Mouse (Mus musculus): ENCODE results near the gene Pcgf1. TPM values are rescaled to one million over a fixed set of nuclear protein-coding genes. Genes with fewer than 3 reads are reported as not detected.

Gene Pcgf1
- total RNA-seq, 2 experiments from 2014 or later: 33.7 to 37.9 TPM

DNA sequence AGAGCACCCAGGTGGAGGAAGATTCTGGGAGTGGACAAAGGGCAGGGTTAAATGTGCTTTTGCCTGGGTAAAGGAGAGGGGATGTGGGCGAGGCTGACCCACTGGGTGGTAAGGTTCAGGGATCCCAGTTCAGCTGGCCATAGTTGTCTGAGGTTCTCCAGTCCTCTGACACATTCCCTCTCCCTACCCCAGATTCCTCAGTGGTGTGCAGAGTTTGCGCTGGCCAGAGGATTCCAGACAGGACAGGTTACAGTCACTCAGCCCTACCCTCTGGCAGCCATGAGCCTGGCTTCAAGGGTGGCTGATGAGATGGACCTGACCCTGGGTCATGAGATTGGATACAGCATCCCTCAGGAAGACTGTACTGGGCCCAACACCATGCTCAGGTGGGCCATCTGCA lies 18.9 kb upstream of the Pcgf1 start:
- no peak for DNase-seq (ENCODE audit: low spot score in 2 of 2)

DNA sequence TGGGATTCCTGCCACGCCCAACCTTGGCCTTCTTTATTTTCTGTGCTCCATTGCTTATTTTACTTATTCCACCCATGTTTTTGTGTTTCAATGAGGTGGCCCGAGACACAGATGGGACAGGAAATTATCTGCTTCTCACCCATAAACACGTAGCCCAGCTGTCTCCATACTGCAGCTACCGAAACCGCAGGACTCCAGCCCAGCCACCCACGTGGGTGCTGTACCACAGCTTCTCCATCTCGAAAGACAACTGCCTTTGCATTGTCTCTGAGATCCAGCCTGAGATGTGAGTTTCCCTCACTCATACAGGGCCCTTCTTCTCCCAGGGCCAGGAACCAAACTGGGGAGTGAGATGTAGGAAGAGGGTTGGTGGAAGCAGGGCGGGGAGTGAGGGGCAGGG lies 11.7 kb upstream of the Pcgf1 start:
- DNase-seq (ENCODE audit: low spot score in 2 of 2): no peak

DNA sequence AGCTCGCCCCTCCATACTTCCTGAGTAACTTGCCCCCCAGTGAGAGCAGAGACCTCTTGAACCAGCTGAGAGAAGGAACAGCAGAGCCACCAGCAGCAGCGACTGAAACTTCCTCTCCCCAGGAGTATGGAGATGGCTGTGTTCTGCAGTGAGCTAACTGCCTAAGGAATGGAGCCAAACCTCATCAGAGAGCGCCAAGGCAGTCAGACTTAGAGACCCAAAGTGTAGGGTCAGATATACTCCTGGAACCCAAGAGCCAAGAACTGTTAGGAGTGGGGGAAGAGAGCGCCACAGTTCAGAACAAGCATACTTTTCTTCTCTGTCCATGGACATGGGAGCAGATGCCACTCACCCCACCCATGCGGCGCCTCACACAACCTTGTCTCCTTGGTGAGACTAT lies 11.2 kb upstream of the Pcgf1 start:
- no peak for DNase-seq (ENCODE audit: low spot score in 2 of 2)

DNA sequence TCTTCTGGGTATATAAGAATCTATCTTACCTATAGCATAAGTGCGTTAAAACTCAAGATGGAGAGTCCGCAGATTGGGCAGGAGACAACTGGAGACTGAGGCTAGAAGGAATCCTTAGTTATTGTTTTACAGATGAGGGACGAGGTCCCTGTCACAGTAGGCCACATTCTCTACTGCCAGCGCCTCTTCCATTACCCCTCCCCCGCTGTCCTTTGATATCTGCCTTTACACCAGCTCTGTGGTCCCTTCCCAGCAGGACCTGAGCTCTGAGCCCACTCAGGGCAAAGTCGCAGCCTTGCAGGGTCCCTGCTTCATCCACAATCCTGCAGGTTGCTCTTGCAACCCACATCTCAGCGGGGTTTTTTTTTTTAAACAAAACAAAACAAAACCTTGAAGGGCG lies 9.4 kb upstream of the Pcgf1 start:
- no peak for DNase-seq (ENCODE audit: low spot score in 2 of 2)

DNA sequence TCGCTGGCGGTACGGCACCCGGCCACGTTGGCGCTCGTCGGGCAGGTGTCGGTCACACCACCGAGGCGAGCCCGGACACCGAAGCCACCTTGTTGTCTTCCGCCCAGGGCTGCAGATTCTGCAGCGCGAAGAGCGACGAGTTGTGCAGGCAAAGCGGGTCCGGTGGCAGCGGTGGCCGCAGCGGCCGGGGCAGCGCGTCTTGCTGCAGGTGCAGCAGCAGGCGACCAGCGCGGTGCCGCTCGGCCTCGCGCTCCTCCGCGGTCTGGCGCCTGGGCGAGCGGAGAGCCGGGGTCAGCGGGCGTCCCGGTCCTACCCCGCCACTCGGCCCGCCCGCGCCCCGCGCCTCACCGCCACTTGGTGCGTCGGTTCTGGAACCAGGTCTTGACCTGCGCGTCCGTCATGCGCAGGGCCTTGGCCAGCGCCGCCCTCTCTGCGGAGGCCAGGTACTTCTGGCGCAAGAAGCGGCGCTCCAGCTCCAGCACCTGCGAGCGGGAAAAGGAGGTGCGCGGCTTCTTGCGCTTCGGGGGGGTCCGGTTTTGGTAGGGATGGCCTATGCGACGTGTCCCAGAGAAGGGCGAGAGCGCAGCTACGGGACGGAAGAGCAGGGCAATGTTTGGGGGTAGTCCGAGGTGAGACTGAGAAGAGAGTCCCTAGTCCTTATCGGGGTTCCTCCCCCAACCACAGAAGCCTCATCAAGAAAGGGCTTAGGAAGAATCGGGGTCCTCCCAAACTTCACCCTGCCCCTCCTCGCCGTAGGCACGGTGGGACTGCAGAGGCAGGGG lies 8.8 kb upstream of the Pcgf1 start:
- DNase-seq (ENCODE audit: low spot score in 2 of 2): no peak

DNA sequence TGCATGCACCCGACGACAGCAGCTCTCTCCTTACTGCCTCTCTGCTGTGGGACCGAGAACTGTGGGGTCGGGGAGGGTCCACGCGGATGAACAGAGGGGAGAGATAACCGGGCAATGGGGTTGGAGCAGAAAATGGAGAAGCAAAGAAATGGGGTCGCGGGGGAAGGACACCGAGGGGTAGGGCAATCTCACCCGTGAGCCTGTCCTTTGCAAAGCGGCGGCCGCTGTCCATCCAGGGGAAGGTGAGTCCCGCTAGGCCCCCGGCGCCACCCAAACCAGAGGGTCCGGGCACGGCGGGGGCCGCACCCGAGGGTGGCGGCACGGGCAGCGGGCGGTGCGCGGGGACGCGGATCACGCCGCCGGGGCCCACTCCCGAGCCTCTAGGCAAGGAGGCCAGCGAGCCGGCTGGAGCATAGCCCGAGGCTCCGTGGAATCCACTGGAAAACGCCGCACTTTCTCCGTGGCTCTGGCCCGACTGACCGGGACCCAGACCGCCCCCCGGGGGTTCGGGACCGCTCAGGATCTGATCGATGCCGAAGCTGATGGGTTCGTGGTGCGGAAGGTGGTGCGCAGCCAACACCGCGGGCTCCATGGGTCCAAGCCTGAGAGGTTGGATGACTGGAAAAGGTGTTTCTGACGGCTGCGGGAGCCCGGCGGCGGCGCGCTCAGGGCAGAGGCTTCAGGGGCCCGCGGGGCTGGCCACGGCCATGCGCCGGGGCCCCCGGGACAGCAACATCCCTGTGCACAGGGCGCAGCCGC lies 8.0 kb upstream of the Pcgf1 start:
- DNase-seq (ENCODE audit: low spot score in 2 of 2): no peak

DNA sequence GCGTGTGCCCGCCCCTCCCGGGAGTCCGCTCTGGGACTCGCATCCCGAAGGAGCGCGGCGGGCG lies 7.6 kb upstream of the Pcgf1 start, which contains the start of gene Tlx2:
Gene Tlx2 (minus strand): TSS at position 47 of the 64 bp plus-strand sequence.
- no peak for DNase-seq (ENCODE audit: low spot score in 2 of 2)

DNA sequence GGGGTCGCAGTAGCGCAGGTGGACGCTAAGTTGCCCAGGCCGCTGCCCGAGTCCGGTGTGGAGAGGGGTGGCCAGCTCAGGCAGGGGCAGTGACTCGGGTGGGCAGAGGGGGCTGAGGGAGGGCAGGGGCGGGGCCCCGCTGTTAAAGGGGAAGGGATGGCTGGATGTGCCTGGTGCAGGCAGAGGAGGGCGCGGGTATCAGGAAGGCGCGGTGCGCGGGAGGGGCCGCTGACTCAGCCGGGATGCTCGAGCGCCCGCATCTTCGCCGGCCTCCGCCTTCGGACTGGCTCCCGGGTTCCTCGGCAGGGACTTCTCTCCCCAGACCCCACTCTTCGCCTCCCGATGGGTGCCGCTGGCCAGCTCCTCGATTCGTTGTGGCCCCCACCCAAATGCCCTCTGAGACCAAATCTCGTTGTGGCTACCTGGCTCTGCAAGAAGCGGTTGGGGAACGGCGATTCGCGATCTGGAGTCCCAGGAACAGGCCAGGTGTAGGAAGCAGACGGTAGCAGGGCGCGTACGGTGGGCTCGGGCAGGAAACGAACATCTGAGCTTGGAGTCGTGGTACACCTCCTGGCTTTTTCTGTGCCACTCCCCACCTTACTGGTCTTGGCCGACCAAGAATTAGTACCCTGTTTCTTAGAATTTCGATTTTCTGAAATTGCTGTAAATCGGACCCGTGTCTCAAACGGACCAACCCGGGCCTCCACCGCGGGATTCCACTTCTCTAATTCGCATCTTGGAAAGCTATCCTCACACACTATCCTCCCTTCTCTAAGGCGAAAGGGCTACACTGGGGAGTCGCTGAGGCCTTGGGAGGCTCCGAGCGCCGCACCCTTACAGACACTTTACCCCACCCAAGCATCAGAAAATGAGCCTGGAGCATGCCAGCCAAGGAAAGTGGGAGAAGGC lies 7.1 kb upstream of the Pcgf1 start:
- DNase-seq (ENCODE audit: low spot score in 2 of 2): peak in 1 of 2 experiments; percentile 25

DNA sequence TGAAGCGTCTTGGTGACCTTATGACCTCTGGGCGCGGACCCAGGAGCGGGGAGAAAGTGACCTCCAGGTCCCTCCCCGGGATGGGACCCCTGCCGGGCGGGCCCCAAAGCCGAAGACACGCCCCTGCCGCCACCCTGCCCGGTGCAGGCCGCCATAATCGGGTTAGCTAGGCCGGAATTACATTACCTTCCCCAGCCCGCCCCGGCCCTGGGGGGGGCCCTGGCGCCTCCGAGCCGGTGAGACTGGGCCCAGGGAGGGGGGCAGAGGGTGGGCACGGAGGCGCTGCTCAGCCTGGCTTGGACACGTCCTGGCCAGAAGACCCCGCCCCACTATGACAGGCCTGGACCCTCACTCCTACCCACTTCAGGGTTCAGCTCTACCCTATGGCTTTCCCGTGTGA lies 6.4 kb upstream of the Pcgf1 start:
- no peak for DNase-seq (ENCODE audit: low spot score in 2 of 2)

DNA sequence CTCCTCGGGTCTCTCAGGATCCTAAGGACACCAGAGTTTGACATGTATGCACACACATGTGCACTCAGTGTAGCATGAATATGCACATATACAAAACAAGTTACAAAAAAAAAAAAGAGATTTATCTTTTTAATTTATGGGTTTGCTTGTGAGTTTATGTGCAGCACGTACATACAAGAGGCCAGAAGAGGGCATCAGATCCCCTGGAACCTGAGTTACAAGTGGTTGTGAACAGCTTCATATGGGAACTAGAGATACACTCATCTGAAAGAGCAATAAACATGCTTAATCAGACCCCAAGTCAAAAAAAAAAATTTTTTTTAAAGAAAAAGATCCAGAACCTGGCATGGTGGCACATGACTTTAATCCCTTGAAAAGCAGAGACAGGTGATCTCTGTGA lies 2.7 kb upstream of the Pcgf1 start:
- no peak for DNase-seq (ENCODE audit: low spot score in 2 of 2)

DNA sequence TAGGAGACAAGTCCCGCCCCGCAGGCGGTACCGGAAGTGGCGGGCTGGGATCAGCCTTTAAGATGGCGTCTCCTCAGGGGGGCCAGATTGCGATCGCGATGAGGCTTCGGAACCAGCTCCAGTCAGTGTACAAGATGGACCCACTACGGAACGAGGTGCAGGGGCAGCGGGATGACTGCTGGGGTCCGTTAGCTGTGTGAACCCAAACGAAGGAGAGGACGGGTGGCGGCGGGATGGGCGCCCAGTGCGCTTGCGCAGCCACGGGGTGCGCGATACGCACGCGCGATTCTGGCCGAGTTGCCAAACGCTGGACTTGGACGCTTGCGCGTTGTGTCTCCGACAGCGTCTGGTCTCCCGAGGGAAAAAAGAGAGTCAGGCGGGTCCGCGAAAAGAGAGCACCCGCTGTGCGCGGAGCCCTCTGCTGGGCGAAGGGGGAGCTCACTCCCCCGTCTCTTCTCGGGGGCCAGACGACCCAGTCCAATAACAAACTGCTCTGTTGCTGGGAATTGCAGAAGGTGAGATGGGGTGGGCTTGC lies 722 bp downstream of the Pcgf1 start:
- DNase-seq (ENCODE audit: low spot score in 2 of 2): peak; percentile 97 to 99

DNA sequence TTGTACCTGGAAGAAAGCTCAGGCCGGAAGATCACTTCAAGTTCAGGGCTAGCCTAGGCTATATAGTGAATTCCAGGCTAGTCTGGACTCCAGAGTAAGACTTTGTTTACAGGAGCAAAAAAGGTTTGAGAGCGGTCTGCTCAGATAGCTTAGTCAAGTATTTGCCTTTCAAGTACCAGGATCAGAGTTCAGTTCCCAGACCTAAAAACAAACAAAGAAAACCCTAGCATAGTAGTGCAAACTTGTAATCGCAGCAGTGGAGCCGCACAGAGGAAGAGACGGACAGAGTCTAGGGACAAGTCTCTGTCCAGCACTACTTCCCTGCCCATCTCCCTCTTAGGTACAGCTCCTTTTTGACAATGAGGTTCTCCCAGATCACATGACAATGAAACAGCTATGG lies 2.5 kb downstream of the Pcgf1 start:
- DNase-seq (ENCODE audit: low spot score in 2 of 2): no peak

DNA sequence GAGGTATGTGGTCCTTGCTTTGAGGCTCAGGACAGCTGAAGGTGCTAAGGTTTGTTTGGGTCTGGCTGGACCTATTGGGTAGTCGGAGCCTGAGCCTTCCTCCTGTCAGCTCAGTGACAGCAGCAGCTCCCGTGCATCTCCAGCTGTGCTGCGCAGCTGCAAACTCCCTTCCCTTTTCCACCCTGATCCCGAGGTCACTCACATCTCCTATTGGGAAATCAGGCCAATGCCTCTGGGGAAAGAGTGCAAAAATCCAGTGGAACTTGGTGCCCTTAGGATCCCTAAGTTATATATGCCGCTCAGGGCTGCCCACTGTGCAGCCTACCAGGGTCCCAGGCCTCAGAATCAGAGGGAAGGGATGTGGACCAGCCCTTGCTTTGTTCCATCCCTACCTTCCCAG lies 5.8 kb downstream of the Pcgf1 start:
- no peak for DNase-seq (ENCODE audit: low spot score in 2 of 2)

DNA sequence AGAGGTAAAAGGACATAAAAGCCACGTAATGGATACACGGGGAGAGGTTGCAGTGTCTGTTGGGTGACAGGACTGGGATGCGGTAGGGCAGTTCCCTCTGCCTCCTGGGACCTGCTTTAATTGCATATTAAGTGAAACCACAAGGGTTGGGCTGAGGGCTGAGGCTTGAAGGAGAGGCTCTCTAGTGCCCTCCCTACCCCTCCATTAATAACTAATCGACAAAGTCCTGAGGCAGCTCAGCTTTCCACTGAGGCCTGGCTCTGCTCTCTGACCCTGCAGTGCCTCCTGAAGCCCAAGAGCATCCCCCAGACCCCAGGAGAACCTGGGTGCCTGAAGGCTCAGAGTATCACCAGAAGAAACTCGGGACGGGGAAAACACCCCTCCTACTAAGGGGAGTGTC lies 6.8 kb downstream of the Pcgf1 start:
- DNase-seq (ENCODE audit: low spot score in 2 of 2): no peak

DNA sequence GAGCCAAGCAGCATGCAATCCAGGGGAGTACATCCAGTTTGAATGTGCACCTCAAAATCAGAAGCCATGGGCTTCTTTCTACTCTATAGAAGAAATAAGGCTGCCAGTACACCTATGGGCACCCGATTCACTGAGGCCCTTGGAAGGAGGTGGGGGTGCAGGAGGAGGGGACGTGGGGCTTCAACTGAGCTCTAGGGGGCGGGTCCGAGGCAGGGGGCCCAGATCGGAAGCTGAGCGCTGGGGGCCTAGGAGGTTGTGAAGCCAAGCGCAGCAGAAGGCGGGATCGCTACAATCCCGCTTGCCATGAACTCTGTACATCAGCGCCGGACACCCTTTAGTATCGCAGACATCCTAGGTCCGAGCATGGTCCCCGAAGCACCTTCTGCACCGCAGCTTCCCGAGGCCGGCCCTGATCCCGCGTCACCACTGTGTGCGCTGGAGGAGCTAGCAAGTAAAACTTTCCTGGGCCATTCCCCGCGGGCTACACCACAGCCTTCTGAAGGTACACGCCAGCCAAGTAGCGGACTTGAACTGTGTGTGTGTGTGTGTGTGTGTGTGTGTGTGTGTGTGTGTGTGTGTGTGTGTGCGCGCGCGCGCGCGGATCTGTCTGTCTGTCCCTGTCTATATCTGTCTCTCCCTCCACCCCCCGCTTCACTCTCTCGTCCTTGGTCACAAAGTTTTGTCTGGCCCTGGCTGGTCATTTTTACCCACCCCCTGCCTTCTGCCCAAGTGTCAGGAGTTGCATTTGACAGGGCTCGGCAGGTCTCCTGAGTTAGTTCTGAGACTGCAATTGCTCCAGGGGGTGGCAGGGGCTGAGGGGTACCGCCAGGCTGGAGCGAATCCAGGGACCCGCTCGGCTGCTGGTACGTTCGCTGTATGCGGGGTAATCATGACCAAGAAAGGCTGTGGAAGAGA lies 8.7 kb downstream of the Pcgf1 start, which contains the start of gene Lbx2:
Gene Lbx2 (plus strand): TSS at position 247 of the 915 bp plus-strand sequence.
- DNase-seq (ENCODE audit: low spot score in 2 of 2): no peak

DNA sequence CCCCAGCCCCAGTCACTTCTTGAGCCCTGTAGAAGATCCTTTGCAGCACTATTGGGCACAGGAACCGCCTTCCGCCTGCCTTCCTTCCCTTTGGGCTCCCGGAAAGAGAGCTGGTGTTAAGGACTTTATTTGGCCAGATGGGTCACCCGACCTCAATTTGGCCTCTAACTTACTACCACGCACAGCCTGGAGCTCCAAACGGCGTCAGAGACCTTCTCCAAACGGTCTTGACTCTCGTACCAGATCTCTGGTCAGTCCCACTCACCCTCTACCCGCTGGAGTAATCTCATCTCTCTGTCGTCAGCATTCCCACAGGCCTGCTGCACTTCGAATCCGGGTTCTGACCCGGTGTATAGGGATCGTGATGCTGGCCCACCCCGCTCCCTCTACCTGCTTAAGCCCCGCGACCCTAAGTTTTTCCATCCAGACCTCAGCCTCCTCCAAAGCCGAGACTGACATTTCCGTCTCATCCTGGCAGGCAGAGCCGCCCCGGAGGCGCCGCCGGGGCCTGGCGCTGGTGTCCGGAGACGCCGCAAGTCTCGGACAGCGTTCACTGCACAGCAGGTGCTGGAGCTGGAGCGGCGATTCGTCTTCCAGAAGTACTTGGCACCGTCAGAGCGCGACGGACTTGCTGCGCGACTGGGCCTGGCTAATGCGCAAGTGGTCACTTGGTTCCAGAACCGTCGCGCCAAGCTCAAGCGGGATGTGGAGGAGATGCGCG lies 9.7 kb downstream of the Pcgf1 start:
- DNase-seq (ENCODE audit: low spot score in 2 of 2): no peak

DNA sequence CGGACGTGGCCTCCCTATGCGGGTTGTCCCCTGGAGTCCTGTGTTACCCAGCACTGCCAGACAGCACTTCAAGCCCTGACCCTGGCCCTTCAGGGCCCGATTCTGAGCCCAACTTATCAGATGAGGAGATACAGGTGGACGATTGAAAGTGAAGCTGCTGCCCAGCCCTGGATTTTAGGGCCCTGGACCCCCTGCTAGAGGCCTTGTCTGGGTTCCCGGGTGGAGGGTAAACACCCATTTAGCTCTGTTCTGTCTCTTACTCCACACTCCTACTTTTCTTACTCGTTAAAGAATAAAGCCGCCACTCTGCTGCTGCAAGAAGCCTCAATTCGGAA lies 10.2 kb downstream of the Pcgf1 start:
- DNase-seq (ENCODE audit: low spot score in 2 of 2): no peak

DNA sequence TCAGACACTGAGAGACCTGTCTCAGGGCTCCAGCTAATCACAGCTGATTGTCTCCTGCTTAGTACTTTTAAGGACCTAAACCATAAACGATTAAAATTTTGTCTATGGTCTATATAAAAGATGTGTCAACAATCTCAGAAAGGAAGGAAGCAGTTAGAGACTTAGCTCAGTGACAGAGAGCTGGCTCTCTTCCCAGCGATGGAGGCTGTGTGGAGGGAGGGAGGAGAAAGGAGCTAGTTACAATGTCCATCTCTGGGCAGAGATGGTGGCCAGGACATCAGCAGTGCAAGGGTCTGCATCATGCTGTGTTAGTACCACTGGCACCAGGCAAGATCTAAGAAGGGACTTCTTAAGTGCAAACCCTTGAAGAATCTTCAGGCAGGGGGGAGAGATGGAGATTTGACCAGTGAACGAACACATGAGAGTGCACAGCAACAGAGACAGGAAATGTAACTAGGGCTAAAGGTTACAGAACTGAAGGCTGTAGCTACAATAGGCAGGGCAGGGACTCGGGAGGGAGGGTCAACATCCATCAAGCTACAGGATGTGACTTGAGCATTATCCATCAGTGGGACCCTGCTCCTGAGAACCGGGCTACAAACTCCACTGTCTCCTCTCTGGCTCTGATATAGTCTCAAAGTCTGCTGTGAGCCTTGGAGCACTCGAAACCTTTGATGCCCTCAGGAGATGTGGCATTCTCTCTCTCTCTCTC lies 14.9 kb downstream of the Pcgf1 start:
- DNase-seq (ENCODE audit: low spot score in 2 of 2): no peak

DNA sequence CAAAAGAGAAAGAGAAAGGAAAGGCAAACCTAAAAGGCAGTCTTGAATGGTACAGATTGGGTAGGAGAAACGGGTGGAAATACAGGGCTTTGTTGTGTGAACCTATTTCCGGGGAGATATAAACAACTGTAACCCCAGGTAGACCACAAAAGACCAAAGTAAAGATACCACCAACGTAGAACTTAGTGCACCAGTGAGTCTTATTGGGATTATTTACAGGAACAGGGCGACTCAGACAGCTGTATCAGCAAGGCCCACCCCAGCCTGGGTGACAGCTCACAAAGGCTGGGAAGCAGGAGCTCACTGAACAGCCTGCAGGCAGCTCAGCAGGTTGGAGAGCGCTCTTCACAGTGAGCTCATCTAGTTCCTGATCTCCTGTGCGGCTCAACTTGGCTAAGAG lies 18.3 kb downstream of the Pcgf1 start:
- no peak for DNase-seq (ENCODE audit: low spot score in 2 of 2)

DNA sequence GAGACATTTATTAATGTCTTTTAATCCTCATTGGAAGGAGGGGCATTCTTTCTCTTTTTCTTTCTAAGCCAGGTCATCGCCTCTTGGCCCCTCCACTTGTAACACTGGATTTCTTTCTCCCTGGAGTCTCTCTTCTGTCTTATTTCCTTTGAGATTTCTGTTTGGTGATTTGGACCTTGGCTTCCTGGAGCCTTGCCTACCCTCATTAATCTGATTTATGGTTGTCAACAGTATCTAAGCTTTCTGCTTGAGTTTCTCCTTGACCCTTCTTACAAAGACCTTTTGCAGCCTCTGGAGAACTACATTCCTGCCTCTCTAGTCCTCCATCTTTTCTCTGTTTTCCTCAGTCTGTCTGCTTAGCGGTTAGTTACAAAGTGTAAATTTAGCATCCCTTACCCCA lies 20.7 kb downstream of the Pcgf1 start:
- DNase-seq (ENCODE audit: low spot score in 2 of 2): no peak
